Mouse (Mus musculus): Measurements from ENCODE around the gene Spc25. TPM values are rescaled to one million over a fixed set of nuclear protein-coding genes. Genes with fewer than 3 reads are reported as not detected.

Spc25 gene
- polyA plus RNA-seq (2014; fragmentation: Nextera tagmentation; extraction: Ambion mirVana), result 268 and 319 TPM in 2 replicates

DNA sequence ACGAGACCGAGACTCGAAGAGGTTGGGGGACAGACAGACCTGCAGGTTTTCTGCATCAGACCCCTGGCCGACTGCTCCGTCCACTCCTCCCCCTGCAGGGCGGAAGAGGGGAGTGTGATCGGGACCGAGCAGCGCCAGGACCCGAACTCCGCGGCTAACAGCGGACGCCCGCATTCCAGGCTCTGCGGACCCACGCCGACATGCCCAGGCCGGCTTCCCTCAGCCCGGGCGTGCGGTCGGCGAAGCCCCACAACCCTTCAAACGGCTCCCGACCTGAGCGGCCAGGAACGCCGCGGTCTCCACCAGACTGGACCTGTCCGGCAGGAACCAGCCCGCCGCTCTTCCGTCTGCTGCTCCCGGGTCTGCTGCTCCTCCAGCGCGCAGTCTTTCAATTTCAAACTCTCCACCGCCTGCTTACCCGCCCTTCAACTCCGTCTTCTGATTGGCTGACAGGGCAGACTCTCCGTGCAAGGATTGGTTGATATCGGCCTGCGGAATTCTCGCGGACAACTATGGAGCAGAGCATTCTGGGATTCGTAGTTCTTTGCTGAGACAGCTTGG, at the start of gene Spc25:
Gene Spc25 (minus strand): TSS at position 404 of the 561 bp plus-strand sequence.
- Histone ChIP-seq H3K4me1 (ENCODE audit: control insufficient read depth, insufficient read depth, low read length) (peaks cover 16% of the 10 kb centered on the region), H3K9ac (ENCODE audit: low read depth, low read length) (peak within 1 kb of the TSS; percentile 86), H3K9me3 (ENCODE audit: control insufficient read depth, low read length) (no peaks in the 10 kb centered on the region), H3K4me3 (ENCODE audit: low read length) (peak within 1 kb of the TSS; percentile 78), H3K27me3 (ENCODE audit: control insufficient read depth, insufficient read depth, low read length) (no peaks in the 10 kb centered on the region), H3K27ac (ENCODE audit: low read depth, low read length) (peak within 1 kb of the TSS; percentile 85), H3K4me2 (replicated peaks; ENCODE audit: low read depth, low read length) (peak within 1 kb of the TSS; percentile 61), H3K36me3 (ENCODE audit: control insufficient read depth, insufficient read depth, low read length) (peaks cover 23% of the 10 kb centered on the region)
- WGBS, result under 1% methylated on average over 46 of the region's 46 CpGs
- peak; percentile 98 for ATAC-seq (ENCODE audit: low FRiP score, low TSS enrichment)

DNA sequence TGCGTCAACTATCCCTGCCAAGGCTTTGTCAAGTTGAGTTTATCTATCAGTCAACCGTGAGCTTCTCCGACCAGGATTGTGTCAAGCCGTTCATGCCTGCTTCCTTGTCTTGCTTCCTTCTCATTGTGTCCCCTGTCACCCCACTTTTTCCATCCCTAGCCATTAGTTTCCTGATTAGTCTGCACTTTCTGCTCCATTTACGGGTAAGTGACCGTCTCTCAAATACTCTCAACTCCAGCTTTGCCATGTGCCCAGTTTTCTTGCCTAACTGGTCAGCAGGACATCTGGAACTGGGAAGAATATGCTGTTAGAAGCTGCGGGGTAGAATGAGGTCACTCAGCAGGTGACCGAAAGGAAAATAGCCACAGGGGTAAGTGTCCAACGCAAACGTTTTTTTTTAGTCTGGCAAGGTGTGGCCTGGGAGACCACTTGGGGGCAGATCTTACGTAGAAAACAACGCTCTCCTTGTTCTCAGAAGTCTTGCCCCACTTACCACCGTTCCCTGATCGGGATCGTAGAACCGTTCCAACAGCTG, 42.3 kb upstream of the Spc25 start:
- no peaks in the 10 kb centered on the region for H3K9me3 ChIP-seq (ENCODE audit: control insufficient read depth, low read length)
- 71% methylated on average over 16 of the region's 16 CpGs for WGBS
- no peaks in the 10 kb centered on the region for H3K36me3 ChIP-seq (ENCODE audit: control insufficient read depth, insufficient read depth, low read length)
- no peak overlapping the region for H3K27ac ChIP-seq (ENCODE audit: low read depth, low read length)
- no peak overlapping the region for H3K4me3 ChIP-seq (ENCODE audit: low read length)
- no peaks in the 10 kb centered on the region for H3K4me1 ChIP-seq (ENCODE audit: control insufficient read depth, insufficient read depth, low read length)
- no peak for ATAC-seq (ENCODE audit: low FRiP score, low TSS enrichment)
- no peaks in the 10 kb centered on the region for H3K27me3 ChIP-seq (ENCODE audit: control insufficient read depth, insufficient read depth, low read length)
- no peak overlapping the region for H3K4me2 ChIP-seq (replicated peaks; ENCODE audit: low read depth, low read length)
- H3K9ac ChIP-seq (ENCODE audit: low read depth, low read length), result no peak overlapping the region

DNA sequence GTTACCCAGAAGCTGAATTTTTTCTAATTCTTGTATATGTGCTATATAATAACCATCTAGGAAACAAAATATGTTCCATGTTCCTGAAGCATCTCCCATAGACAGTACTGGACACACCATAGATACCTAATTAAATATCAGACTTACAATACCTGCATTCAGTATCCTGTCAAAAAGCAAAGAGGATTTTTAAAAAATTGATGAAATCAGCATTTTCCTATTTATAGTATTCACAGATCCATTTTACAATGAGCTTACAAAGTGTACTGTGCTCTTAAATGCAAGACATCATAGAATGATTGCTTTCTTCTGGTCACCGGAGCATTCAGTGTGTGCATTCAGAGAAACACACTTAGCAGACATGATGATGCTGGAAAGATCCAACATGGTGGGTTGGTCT, 41.1 kb upstream of the Spc25 start:
- Histone ChIP-seq H3K4me3 (ENCODE audit: low read length) (no peak overlapping the region), H3K9ac (ENCODE audit: low read depth, low read length) (no peak overlapping the region)

DNA sequence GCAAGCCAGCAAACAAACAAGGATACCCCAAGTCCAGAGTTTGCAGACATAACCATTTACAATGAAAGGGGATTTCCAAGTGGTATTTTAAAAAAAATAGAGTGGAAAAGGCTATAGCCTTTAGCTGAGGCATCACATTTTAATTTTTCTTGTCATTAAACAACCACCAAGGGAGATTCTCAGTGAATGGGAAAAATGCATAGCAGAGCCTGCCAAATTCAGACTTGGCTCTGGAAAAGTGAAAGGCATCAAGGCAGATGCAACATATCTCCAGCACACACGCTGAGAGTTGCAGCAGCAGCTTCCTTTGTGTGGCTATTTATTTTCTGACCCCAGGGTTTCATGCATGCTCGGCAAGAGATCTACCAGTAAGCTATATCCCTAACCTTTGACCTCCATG, 38.9 kb upstream of the Spc25 start:
- no peaks in the 10 kb centered on the region for H3K4me1 ChIP-seq (ENCODE audit: control insufficient read depth, insufficient read depth, low read length)
- WGBS, result 30% methylated on average over 2 of the region's 2 CpGs
- no peak overlapping the region for H3K27ac ChIP-seq (ENCODE audit: low read depth, low read length)
- no peaks in the 10 kb centered on the region for H3K36me3 ChIP-seq (ENCODE audit: control insufficient read depth, insufficient read depth, low read length)
- ATAC-seq (ENCODE audit: low FRiP score, low TSS enrichment), result no peak
- H3K27me3 ChIP-seq (ENCODE audit: control insufficient read depth, insufficient read depth, low read length), result no peaks in the 10 kb centered on the region
- no peak overlapping the region for H3K9ac ChIP-seq (ENCODE audit: low read depth, low read length)
- no peak overlapping the region for H3K4me2 ChIP-seq (replicated peaks; ENCODE audit: low read depth, low read length)
- H3K4me3 ChIP-seq (ENCODE audit: low read length), result no peak overlapping the region
- no peaks in the 10 kb centered on the region for H3K9me3 ChIP-seq (ENCODE audit: control insufficient read depth, low read length)

More for the DNA sequence above, 41.1 kb upstream of the Spc25 start:
- no peak overlapping the region for H3K27ac ChIP-seq (ENCODE audit: low read depth, low read length)
- no peak for ATAC-seq (ENCODE audit: low FRiP score, low TSS enrichment)
- H3K4me2 ChIP-seq (replicated peaks; ENCODE audit: low read depth, low read length), result no peak overlapping the region
- WGBS, result 96% methylated on average over 1 of the region's 1 CpGs
- no peaks in the 10 kb centered on the region for H3K4me1 ChIP-seq (ENCODE audit: control insufficient read depth, insufficient read depth, low read length)
- H3K27me3 ChIP-seq (ENCODE audit: control insufficient read depth, insufficient read depth, low read length), result no peaks in the 10 kb centered on the region
- no peaks in the 10 kb centered on the region for H3K36me3 ChIP-seq (ENCODE audit: control insufficient read depth, insufficient read depth, low read length)
- no peaks in the 10 kb centered on the region for H3K9me3 ChIP-seq (ENCODE audit: control insufficient read depth, low read length)

DNA sequence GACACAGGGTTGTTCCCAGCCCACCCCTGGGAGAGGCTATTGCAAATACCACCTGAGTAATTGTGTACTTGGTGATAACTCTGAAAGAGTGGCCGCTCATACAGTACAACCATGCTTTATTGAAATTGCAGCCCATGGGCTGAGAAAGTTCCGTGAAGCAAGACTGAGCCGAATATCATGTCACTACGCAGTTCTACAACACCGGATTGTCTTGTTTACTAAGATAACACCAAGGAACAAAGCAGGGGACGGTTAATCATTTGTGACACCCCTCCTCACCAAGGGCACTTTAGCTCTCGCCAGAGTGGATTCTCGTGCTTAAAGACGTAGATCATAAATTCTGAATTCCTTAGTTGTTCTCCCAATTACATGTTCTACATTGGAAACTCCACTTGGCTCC, 33.3 kb upstream of the Spc25 start:
- Histone ChIP-seq H3K27ac (ENCODE audit: low read depth, low read length) (no peak overlapping the region), H3K27me3 (ENCODE audit: control insufficient read depth, insufficient read depth, low read length) (no peaks in the 10 kb centered on the region), H3K9ac (ENCODE audit: low read depth, low read length) (no peak overlapping the region), H3K4me2 (replicated peaks; ENCODE audit: low read depth, low read length) (no peak overlapping the region), H3K36me3 (ENCODE audit: control insufficient read depth, insufficient read depth, low read length) (no peaks in the 10 kb centered on the region), H3K4me3 (ENCODE audit: low read length) (no peak overlapping the region), H3K9me3 (ENCODE audit: control insufficient read depth, low read length) (no peaks in the 10 kb centered on the region), H3K4me1 (ENCODE audit: control insufficient read depth, insufficient read depth, low read length) (0 out of 2 replicates have a peak, but pooled peaks cover 5% of the 10 kb centered on the region)
- WGBS, result 14% methylated on average over 9 of the region's 9 CpGs
- peak; percentile 73 for ATAC-seq (ENCODE audit: low FRiP score, low TSS enrichment)

DNA sequence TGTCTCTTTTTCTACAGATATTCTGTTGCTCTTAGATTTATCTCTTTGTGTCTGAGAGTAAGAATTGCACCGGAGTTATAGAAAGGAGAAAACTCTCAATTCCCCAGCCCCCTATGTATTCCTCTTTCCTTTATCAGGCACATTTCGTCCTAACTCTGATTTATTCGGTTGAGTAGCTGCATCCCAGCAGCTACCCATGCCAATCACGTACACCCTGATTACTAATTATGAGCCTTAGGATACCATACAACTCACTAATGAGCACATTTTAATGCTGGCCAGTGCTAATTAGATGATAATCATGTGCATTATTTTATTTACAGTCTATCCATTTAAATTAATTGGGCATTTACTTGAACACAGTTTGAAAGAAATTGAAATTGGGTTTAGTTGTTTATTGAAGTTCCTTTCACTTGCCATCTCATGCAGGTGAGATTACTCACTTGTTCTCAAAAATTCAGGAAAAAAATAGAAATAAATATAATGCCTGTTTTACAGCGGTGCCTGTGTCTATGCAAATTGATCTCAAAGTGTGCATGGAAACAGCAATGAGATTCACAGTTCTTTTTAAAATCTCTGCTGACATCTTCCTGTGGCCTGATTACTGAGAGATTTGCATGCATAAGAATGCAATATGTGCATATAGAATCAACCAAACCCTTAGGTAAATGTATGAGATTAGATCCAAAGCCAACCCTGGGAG, 29.1 kb upstream of the Spc25 start:
- H3K4me2 ChIP-seq (replicated peaks; ENCODE audit: low read depth, low read length), result no peak overlapping the region
- ATAC-seq (ENCODE audit: low FRiP score, low TSS enrichment), result no peak
- WGBS, result 80% methylated on average over 5 of the region's 5 CpGs
- H3K9me3 ChIP-seq (ENCODE audit: control insufficient read depth, low read length), result no peaks in the 10 kb centered on the region
- H3K36me3 ChIP-seq (ENCODE audit: control insufficient read depth, insufficient read depth, low read length), result no peaks in the 10 kb centered on the region
- H3K9ac ChIP-seq (ENCODE audit: low read depth, low read length), result no peak overlapping the region
- H3K4me1 ChIP-seq (ENCODE audit: control insufficient read depth, insufficient read depth, low read length), result peaks cover 9% of the 10 kb centered on the region; the same call in 1 of the 2 replicates
- no peak overlapping the region for H3K4me3 ChIP-seq (ENCODE audit: low read length)
- H3K27me3 ChIP-seq (ENCODE audit: control insufficient read depth, insufficient read depth, low read length), result no peaks in the 10 kb centered on the region
- H3K27ac ChIP-seq (ENCODE audit: low read depth, low read length), result no peak overlapping the region

DNA sequence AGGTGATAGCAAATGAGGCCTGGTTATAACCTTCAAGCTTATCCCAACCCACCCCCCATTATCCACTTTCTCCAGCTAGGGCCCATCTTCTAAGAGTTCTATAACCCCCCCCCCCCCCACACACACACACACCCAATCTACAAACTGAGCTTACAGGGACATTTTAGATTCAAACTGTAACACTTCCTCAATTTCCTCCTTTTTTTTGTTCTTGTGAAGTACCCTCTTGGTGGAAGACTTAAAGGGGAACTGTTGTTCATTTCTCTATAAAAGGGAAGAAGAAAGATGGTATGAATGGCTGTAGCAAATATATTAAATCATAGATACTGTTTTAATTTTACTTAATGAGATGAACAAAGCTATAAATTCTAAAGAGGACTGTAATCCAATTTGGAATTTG, 26.1 kb upstream of the Spc25 start:
- ATAC-seq (ENCODE audit: low FRiP score, low TSS enrichment), result no peak
- H3K9me3 ChIP-seq (ENCODE audit: control insufficient read depth, low read length), result no peaks in the 10 kb centered on the region
- H3K4me1 ChIP-seq (ENCODE audit: control insufficient read depth, insufficient read depth, low read length), result peaks cover 4% of the 10 kb centered on the region; the same call in 1 of the 2 replicates
- no peak overlapping the region for H3K9ac ChIP-seq (ENCODE audit: low read depth, low read length)
- no peaks in the 10 kb centered on the region for H3K36me3 ChIP-seq (ENCODE audit: control insufficient read depth, insufficient read depth, low read length)
- no peak overlapping the region for H3K4me2 ChIP-seq (replicated peaks; ENCODE audit: low read depth, low read length)
- H3K4me3 ChIP-seq (ENCODE audit: low read length), result no peak overlapping the region
- H3K27me3 ChIP-seq (ENCODE audit: control insufficient read depth, insufficient read depth, low read length), result no peaks in the 10 kb centered on the region
- H3K27ac ChIP-seq (ENCODE audit: low read depth, low read length), result no peak overlapping the region

DNA sequence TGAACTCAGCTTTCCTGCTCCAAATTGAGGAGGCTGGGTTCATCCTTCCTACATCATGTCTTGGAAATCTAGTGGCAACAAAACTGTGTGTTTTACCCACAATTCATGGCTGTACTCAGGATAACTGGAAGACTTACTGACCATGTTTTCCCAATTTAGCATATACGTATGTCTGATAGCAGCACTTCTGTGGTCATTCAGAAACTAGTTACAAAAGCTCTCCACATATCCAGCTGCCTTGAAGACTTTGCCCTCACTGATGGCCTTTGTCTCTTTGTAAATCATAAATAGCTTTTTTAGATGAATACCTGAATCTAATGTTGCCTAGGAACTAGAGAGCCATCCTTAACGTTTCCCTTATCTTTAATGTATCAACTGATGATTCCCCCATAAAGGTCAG, 24.1 kb upstream of the Spc25 start:
- no peak overlapping the region for H3K4me3 ChIP-seq (ENCODE audit: low read length)
- H3K27ac ChIP-seq (ENCODE audit: low read depth, low read length), result no peak overlapping the region
- WGBS, result 72% methylated on average over 2 of the region's 2 CpGs
- no peak overlapping the region for H3K9ac ChIP-seq (ENCODE audit: low read depth, low read length)
- H3K36me3 ChIP-seq (ENCODE audit: control insufficient read depth, insufficient read depth, low read length), result no peaks in the 10 kb centered on the region
- peaks cover 4% of the 10 kb centered on the region; the same call in 1 of the 2 replicates for H3K4me1 ChIP-seq (ENCODE audit: control insufficient read depth, insufficient read depth, low read length)
- H3K27me3 ChIP-seq (ENCODE audit: control insufficient read depth, insufficient read depth, low read length), result no peaks in the 10 kb centered on the region
- no peaks in the 10 kb centered on the region for H3K9me3 ChIP-seq (ENCODE audit: control insufficient read depth, low read length)
- no peak overlapping the region for H3K4me2 ChIP-seq (replicated peaks; ENCODE audit: low read depth, low read length)
- ATAC-seq (ENCODE audit: low FRiP score, low TSS enrichment), result no peak

DNA sequence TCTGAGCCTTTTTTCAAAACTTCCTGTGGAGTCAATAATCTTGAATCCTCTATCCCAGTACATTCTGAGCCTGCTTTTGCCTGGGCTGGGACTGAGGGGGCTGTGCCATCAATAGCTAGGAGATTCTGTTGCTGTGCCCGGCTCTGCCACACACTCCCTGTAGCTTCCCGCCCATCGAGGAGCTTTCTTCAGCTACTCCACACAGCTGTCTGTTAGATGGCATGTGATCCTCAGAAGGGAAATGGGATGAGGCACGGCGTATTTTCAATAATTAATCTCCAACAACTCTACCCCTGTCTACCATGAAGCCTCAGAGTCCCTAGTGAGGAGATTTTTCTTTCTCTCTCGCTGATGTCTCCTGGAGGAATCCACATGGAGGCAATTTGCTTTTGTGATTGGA, 22.6 kb upstream of the Spc25 start:
- ATAC-seq (ENCODE audit: low FRiP score, low TSS enrichment), result no peak
- Histone ChIP-seq H3K27ac (ENCODE audit: low read depth, low read length) (no peak overlapping the region), H3K4me1 (ENCODE audit: control insufficient read depth, insufficient read depth, low read length) (peaks cover 4% of the 10 kb centered on the region; the same call in 1 of the 2 replicates), H3K4me3 (ENCODE audit: low read length) (no peak overlapping the region), H3K4me2 (replicated peaks; ENCODE audit: low read depth, low read length) (no peak overlapping the region), H3K36me3 (ENCODE audit: control insufficient read depth, insufficient read depth, low read length) (no peaks in the 10 kb centered on the region), H3K9me3 (ENCODE audit: control insufficient read depth, low read length) (no peaks in the 10 kb centered on the region), H3K27me3 (ENCODE audit: control insufficient read depth, insufficient read depth, low read length) (no peaks in the 10 kb centered on the region), H3K9ac (ENCODE audit: low read depth, low read length) (no peak overlapping the region)
- 88% methylated on average over 6 of the region's 6 CpGs for WGBS

Measured in kidney, embryonic 14.5 days (tissue).